Mouse (Mus musculus): ENCODE measurements around the gene Rdh16f2.
"Not testable (repeated sequence)": the region's sequence is repeated elsewhere in the genome, so short reads cannot be mapped to it uniquely, and the experiment has no call there.

Gene Rdh16f2

GRCm38 (mm10) chr10:127888605-127889004, 22.3 kb downstream of the Rdh16f2 start, which contains the start of gene Rdh7:
Gene Rdh7 (minus strand): TSS chr10:127888817.
- no peak for DNase-seq (ENCODE audit: extremely low read depth, low read depth)

GRCm38 (mm10) chr10:127891481-127891880, 25.2 kb downstream of the Rdh16f2 start:
- DNase-seq (ENCODE audit: extremely low read depth, low read depth), result no peak

- not testable (repeated sequence) for DNase-seq (ENCODE audit: extremely low read depth, low read depth)
Observed at GRCm38 (mm10) chr10:127893163-127894022, 27.1 kb downstream of the Rdh16f2 start.

GRCm38 (mm10) chr10:127896705-127897104, 30.4 kb downstream of the Rdh16f2 start:
- DNase-seq (ENCODE audit: extremely low read depth, low read depth), result no peak

GRCm38 (mm10) chr10:127897506-127897905, 31.2 kb downstream of the Rdh16f2 start:
- no peak for DNase-seq (ENCODE audit: extremely low read depth, low read depth)

- DNase-seq (ENCODE audit: extremely low read depth, low read depth), result no peak
Observed at GRCm38 (mm10) chr10:127898218-127898617, 31.9 kb downstream of the Rdh16f2 start, which contains the start of gene Sdr9c7. Gene Sdr9c7 (plus strand): TSS chr10:127898518.

- no peak for DNase-seq (ENCODE audit: extremely low read depth, low read depth)
Observed at GRCm38 (mm10) chr10:127899783-127900182, 33.5 kb downstream of the Rdh16f2 start.

- no peak for DNase-seq (ENCODE audit: extremely low read depth, low read depth)
Observed at GRCm38 (mm10) chr10:127901751-127902150, 35.5 kb downstream of the Rdh16f2 start.

- no peak for DNase-seq (ENCODE audit: extremely low read depth, low read depth)
Observed at GRCm38 (mm10) chr10:127903116-127903515, 36.8 kb downstream of the Rdh16f2 start.

- no peak for DNase-seq (ENCODE audit: extremely low read depth, low read depth)
Observed at GRCm38 (mm10) chr10:127904718-127905446, 38.6 kb downstream of the Rdh16f2 start.

GRCm38 (mm10) chr10:127906138-127906537, 39.9 kb downstream of the Rdh16f2 start:
- DNase-seq (ENCODE audit: extremely low read depth, low read depth), result no peak

GRCm38 (mm10) chr10:127907386-127907951, 41.2 kb downstream of the Rdh16f2 start:
- no peak for DNase-seq (ENCODE audit: extremely low read depth, low read depth)

- DNase-seq (ENCODE audit: extremely low read depth, low read depth), result no peak
Observed at GRCm38 (mm10) chr10:127915578-127915977, 49.3 kb downstream of the Rdh16f2 start.

- not testable (repeated sequence) for DNase-seq (ENCODE audit: extremely low read depth, low read depth)
Observed at GRCm38 (mm10) chr10:127917183-127917582, 50.9 kb downstream of the Rdh16f2 start.

- DNase-seq (ENCODE audit: extremely low read depth, low read depth), result no peak
Observed at GRCm38 (mm10) chr10:127917651-127918050, 51.4 kb downstream of the Rdh16f2 start.

- no peak for DNase-seq (ENCODE audit: extremely low read depth, low read depth)
Observed at GRCm38 (mm10) chr10:127922241-127922640, 56.0 kb downstream of the Rdh16f2 start.

GRCm38 (mm10) chr10:127923024-127923423, 56.8 kb downstream of the Rdh16f2 start:
- DNase-seq (ENCODE audit: extremely low read depth, low read depth), result no peak

- no peak for DNase-seq (ENCODE audit: extremely low read depth, low read depth)
Observed at GRCm38 (mm10) chr10:127924597-127925378, 58.5 kb downstream of the Rdh16f2 start.
